Mouse (Mus musculus) bone marrow macrophage, adult 2 months (primary cell): ENCODE results near the gene Hist2h2aa1.

Experiments
- CTCF ChIP-seq: IDR thresholded peaks from 2 replicates; pipeline ENCODE4 v1.5.1; 2012; ENCODE audit warnings: low read depth, mild to moderate bottlenecking, low read length, moderate library complexity
- POLR2A ChIP-seq: IDR thresholded peaks from 2 replicates; pipeline ENCODE4 v1.6.1; 2012; ENCODE audit warnings: mild to moderate bottlenecking, low read depth, low read length, borderline replicate concordance

- TF ChIP-seq CTCF (no peak), POLR2A (no peak)
Observed at GRCm38 (mm10) chr3:96257190-96257589, 11.9 kb downstream of the Hist2h2aa1 start.
